Mouse (Mus musculus) stomach, embryonic 14.5 days (tissue): ENCODE results near the gene Rsph3a. TPM values are rescaled to one million over a fixed set of nuclear protein-coding genes. Genes with fewer than 3 reads are reported as not detected.
"Not testable (repeated sequence)": the region's sequence is repeated elsewhere in the genome, so short reads cannot be mapped to it uniquely, and the experiment has no call there.

Experiments
- ATAC-seq: fragments of 200-750 bp; cut with Nextera tagmentation; 2 replicates; pipeline ENCODE4 v1.8.0; 2017; ENCODE audit warnings: low read depth, moderate TSS enrichment; ENCODE audit not compliant: insufficient number of reproducible peaks, insufficient read depth, low FRiP score
- H3K27ac ChIP-seq: fragments of 300-500 bp; sonication (generic); 2 replicates; pipeline ENCODE4 v1.5.1; 2014; ENCODE audit warnings: mild to moderate bottlenecking, low read length, moderate library complexity, mixed read lengths
- H3K27me3 ChIP-seq: fragments of 300-500 bp; sonication (generic); 2 replicates; pipeline ENCODE4 v1.6.1; 2014; ENCODE audit warnings: low read length, control low read depth, mixed read lengths; ENCODE audit not compliant: control insufficient read depth, insufficient read depth
- H3K36me3 ChIP-seq: fragments of 300-500 bp; sonication (generic); 2 replicates; pipeline ENCODE4 v1.6.1; 2014; ENCODE audit warnings: mild to moderate bottlenecking, control low read depth, low read length, moderate library complexity, mixed read lengths; ENCODE audit not compliant: control insufficient read depth, insufficient read depth
- H3K4me1 ChIP-seq: fragments of 300-500 bp; sonication (generic); 2 replicates; pipeline ENCODE4 v1.6.1; 2014; ENCODE audit warnings: low read length, control low read depth, mixed read lengths; ENCODE audit not compliant: control insufficient read depth, insufficient read depth
- H3K4me2 ChIP-seq: fragments of 300-500 bp; sonication (generic); replicated peaks from 2 replicates; pipeline ENCODE4 v1.6.1; 2014; ENCODE audit warnings: low read depth, low read length, control low read depth
- H3K4me3 ChIP-seq: fragments of 300-500 bp; sonication (generic); 2 replicates; pipeline ENCODE4 v1.5.1; 2014; ENCODE audit warnings: low read depth, low read length, control low read depth
- H3K9ac ChIP-seq: fragments of 300-500 bp; sonication (generic); replicated peaks from 2 replicates; pipeline ENCODE4 v1.6.1; 2014; ENCODE audit warnings: low read depth, mild to moderate bottlenecking, control low read depth, low read length, moderate library complexity, mixed read lengths
- H3K9me3 ChIP-seq: fragments of 300-500 bp; sonication (generic); 2 replicates; pipeline ENCODE4 v1.6.1; 2016; ENCODE audit warnings: low read depth, low read length, control low read depth; ENCODE audit not compliant: control insufficient read depth
- WGBS: fragments of 180-500 bp; shearing (Covaris S2); extraction: QIAGEN DNeasy Blood & Tissue Kit; methylation state at CpG from one replicate; pipeline ENCODE4 v1.1.7; 2014; 5-methylcytosine and 5-hydroxymethylcytosine counted together
- polyA plus RNA-seq: library from polyadenylated mRNA; unstranded; fragments of >200 nt; fragmentation: Nextera tagmentation; extraction: Ambion mirVana; gene quantifications from 2 replicates; pipeline ENCODE4 v1.2.1, GENCODE M21; 2014

Gene Rsph3a
- polyA plus RNA-seq, 1 experiment from 2014 or later, result 58.5 TPM

- not testable (repeated sequence) for H3K27me3 ChIP-seq, H3K36me3 ChIP-seq, H3K9ac ChIP-seq, H3K9me3 ChIP-seq, H3K4me2 ChIP-seq, H3K4me3 ChIP-seq, H3K4me1 ChIP-seq, H3K27ac ChIP-seq
- peak; percentile 74; the same call in 1 of the 2 replicates for ATAC-seq
- WGBS, result 33% methylated on average over 4 of the region's 4 CpGs
Observed at GRCm38 (mm10) chr17:7985597-7985996, 40.2 kb downstream of the Rsph3a start.

- ATAC-seq, H3K9me3 ChIP-seq, H3K27ac ChIP-seq, H3K4me1 ChIP-seq, H3K9ac ChIP-seq, H3K27me3 ChIP-seq, H3K4me3 ChIP-seq, H3K36me3 ChIP-seq, H3K4me2 ChIP-seq: not testable (repeated sequence)
- WGBS, result 81% methylated on average over 7 of the region's 7 CpGs
Observed at GRCm38 (mm10) chr17:7987038-7987437, 41.6 kb downstream of the Rsph3a start.

GRCm38 (mm10) chr17:8003248-8003647 lies 57.8 kb downstream of the Rsph3a start:
- ATAC-seq, H3K4me1 ChIP-seq, H3K27ac ChIP-seq, H3K9me3 ChIP-seq, H3K27me3 ChIP-seq, H3K36me3 ChIP-seq, H3K9ac ChIP-seq, H3K4me3 ChIP-seq, H3K4me2 ChIP-seq: not testable (repeated sequence)
- WGBS, result 72% methylated on average over 10 of the region's 10 CpGs

- not testable (repeated sequence) for H3K9ac ChIP-seq, H3K4me3 ChIP-seq, ATAC-seq, H3K36me3 ChIP-seq, H3K9me3 ChIP-seq, H3K27me3 ChIP-seq, H3K4me1 ChIP-seq, H3K4me2 ChIP-seq, H3K27ac ChIP-seq
- 100% methylated on average over 1 of the region's 6 CpGs for whole genome bisulfite sequencing
Observed at GRCm38 (mm10) chr17:8006771-8007170, 61.4 kb downstream of the Rsph3a start.

- not testable (repeated sequence) for H3K27me3 ChIP-seq, H3K27ac ChIP-seq, H3K9me3 ChIP-seq, ATAC-seq, H3K4me3 ChIP-seq, H3K4me2 ChIP-seq, H3K36me3 ChIP-seq, H3K4me1 ChIP-seq, H3K9ac ChIP-seq
- 93% methylated on average over 5 of the region's 7 CpGs for WGBS
Observed at GRCm38 (mm10) chr17:8009565-8009964, 64.2 kb downstream of the Rsph3a start.

GRCm38 (mm10) chr17:8013974-8014373 lies 68.6 kb downstream of the Rsph3a start:
- H3K4me2 ChIP-seq, H3K4me1 ChIP-seq, H3K27ac ChIP-seq, H3K4me3 ChIP-seq, ATAC-seq, H3K9me3 ChIP-seq, H3K36me3 ChIP-seq, H3K27me3 ChIP-seq, H3K9ac ChIP-seq: not testable (repeated sequence)
- WGBS, result 89% methylated on average over 3 of the region's 4 CpGs

GRCm38 (mm10) chr17:8022675-8023074 lies 77.3 kb downstream of the Rsph3a start:
- not testable (repeated sequence) for H3K4me1 ChIP-seq, H3K4me3 ChIP-seq, H3K27me3 ChIP-seq, ATAC-seq, H3K4me2 ChIP-seq, H3K36me3 ChIP-seq, H3K9me3 ChIP-seq, H3K27ac ChIP-seq, H3K9ac ChIP-seq
- no CpG with 5 or more reads among the region's 6 CpGs for WGBS

GRCm38 (mm10) chr17:8027475-8028168 lies 82.2 kb downstream of the Rsph3a start:
- not testable (repeated sequence) for H3K9me3 ChIP-seq, H3K4me2 ChIP-seq, H3K4me1 ChIP-seq, H3K4me3 ChIP-seq, H3K9ac ChIP-seq, H3K36me3 ChIP-seq, ATAC-seq, H3K27me3 ChIP-seq, H3K27ac ChIP-seq
- no CpG with 5 or more reads among the region's 12 CpGs for WGBS
